Mouse (Mus musculus) heart, adult 2 months (tissue): ENCODE results near the gene Ier5l.

Experiments
- CTCF ChIP-seq: fragments of 200-600 bp; IDR thresholded peaks from 2 replicates; pipeline ENCODE4 v1.8.1; 2022; ENCODE audit warnings: antibody characterized with exemption, mild to moderate bottlenecking, moderate library complexity
- EP300 ChIP-seq: fragments of 200-500 bp; IDR thresholded peaks from 2 replicates; pipeline ENCODE4 v1.6.1; 2011; ENCODE audit warnings: low read depth, low read length, control low read depth; ENCODE audit not compliant: insufficient read depth
- POLR2A ChIP-seq: fragments of 200-500 bp; IDR thresholded peaks from 2 replicates; pipeline ENCODE4 v1.6.1; 2011; ENCODE audit warnings: mild to moderate bottlenecking, low read depth, low read length, control low read depth; ENCODE audit not compliant: insufficient read depth

- TF ChIP-seq POLR2A, result no peak
- TF ChIP-seq EP300, result no peak
- TF ChIP-seq CTCF, result no peak
These were observed 17.7 kb downstream of the Ier5l start for GRCm38 (mm10) chr2:30456104-30456980.
